Mouse (Mus musculus) lung, embryonic 14.5 days (tissue): ENCODE results near the gene Eipr1. TPM values are rescaled to one million over a fixed set of nuclear protein-coding genes. Genes with fewer than 3 reads are reported as not detected.

Experiments used
- ATAC-seq: fragments of 200-750 bp; cut with Nextera tagmentation; 2 replicates; pipeline ENCODE4 v1.8.0; 2017; ENCODE audit warnings: mild to moderate bottlenecking, moderate TSS enrichment, moderate library complexity; ENCODE audit not compliant: insufficient read depth
- DNase-seq: peaks from one replicate; pipeline ENCODE4 v3.0.0-alpha.2; 2015
- H3K27ac ChIP-seq: fragments of 300-500 bp; sonication (generic); 2 replicates; pipeline ENCODE4 v1.5.1; 2014; ENCODE audit warnings: low read depth, mild to moderate bottlenecking, moderate library complexity
- H3K27me3 ChIP-seq: fragments of 300-500 bp; sonication (generic); 2 replicates; pipeline ENCODE4 v1.6.1; 2014; ENCODE audit warnings: low read length, control low read depth; ENCODE audit not compliant: insufficient read depth
- H3K36me3 ChIP-seq: fragments of 300-500 bp; sonication (generic); 2 replicates; pipeline ENCODE4 v1.6.1; 2014; ENCODE audit warnings: control low read depth; ENCODE audit not compliant: insufficient read depth
- H3K4me1 ChIP-seq: fragments of 300-500 bp; sonication (generic); 2 replicates; pipeline ENCODE4 v1.6.1; 2014; ENCODE audit warnings: antibody characterized with exemption, control low read depth; ENCODE audit not compliant: insufficient read depth
- H3K4me2 ChIP-seq: fragments of 300-500 bp; sonication (generic); 2 replicates; pipeline ENCODE4 v1.6.1; 2014; ENCODE audit warnings: mild to moderate bottlenecking
- H3K4me3 ChIP-seq: fragments of 300-500 bp; sonication (generic); 2 replicates; pipeline ENCODE4 v1.5.1; 2014; ENCODE audit warnings: low read depth, low read length
- H3K9ac ChIP-seq: fragments of 300-500 bp; sonication (generic); 2 replicates; pipeline ENCODE4 v1.6.1; 2014
- H3K9me3 ChIP-seq: fragments of 300-500 bp; sonication (generic); 2 replicates; pipeline ENCODE4 v1.6.1; 2016; ENCODE audit warnings: low read depth, low read length, control low read depth
- CTCF ChIP-seq: IDR thresholded peaks from 2 replicates; pipeline ENCODE4 v1.5.1; 2016; ENCODE audit warnings: antibody characterized with exemption, low read depth
- WGBS: fragments of 180-500 bp; shearing (Covaris S2); extraction: QIAGEN DNeasy Blood & Tissue Kit; methylation state at CpG from one replicate; pipeline ENCODE4 v1.1.7; 2014; 5-methylcytosine and 5-hydroxymethylcytosine counted together
- polyA plus RNA-seq: library from polyadenylated mRNA; unstranded; fragments of >200 nt; fragmentation: Nextera tagmentation; extraction: Ambion mirVana; gene quantifications from 2 replicates; pipeline ENCODE4 v1.2.1, GENCODE M21; 2014

Eipr1 gene
- polyA plus RNA-seq, 1 experiment from 2014 or later, result 28.5 TPM

DNA sequence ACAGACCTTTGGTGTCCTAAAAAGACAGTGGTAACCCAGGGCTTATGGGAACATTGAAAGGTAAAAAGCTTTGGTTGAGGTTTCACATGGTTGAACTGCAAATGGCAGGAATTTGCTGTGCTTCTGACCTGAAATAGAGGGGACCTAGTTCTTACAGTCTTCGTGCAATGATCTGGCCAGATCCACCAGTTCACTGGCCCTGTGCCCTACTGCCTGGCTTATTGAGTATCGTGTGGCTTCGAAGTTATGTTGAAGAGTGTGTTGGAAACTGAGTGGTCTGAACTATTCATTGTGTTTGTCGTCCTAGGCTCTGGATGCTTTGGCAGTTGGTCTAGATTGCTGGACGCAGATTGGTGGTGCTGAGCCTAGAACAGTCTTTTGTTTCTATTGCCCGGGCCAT is 34.7 kb downstream of the Eipr1 start:
- DNase-seq, result no peak
- no peak for ATAC-seq
- H3K27ac ChIP-seq, result no peak overlapping the region
- 89% methylated on average over 6 of the region's 6 CpGs for WGBS
- no peak overlapping the region for H3K9ac ChIP-seq
- H3K27me3 ChIP-seq, result no peaks in the 10 kb centered on the region
- no peaks in the 10 kb centered on the region for H3K4me1 ChIP-seq
- no peak overlapping the region for H3K4me2 ChIP-seq
- no peaks in the 10 kb centered on the region for H3K9me3 ChIP-seq
- no peak overlapping the region for H3K4me3 ChIP-seq
- no peaks in the 10 kb centered on the region for H3K36me3 ChIP-seq
- TF ChIP-seq CTCF, result no peak

DNA sequence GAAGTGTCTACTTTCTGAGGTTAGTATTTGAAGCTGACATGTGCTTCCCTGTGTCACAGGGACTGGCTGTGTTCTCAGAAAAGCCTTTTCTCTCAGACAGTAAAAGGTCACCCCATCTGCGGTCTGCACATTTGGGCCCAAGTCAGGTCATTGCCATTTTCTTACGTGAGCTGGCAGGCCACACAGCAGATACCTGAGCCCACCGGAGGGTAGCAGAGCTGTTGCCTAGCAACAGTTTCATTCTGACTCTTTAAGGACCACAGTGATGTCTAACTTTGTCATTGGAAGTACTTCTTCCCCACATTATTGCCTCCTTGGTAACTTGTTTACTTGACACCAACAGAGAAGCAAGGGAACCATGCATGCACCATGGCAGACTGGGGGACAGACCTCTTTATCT is 41.0 kb downstream of the Eipr1 start:
- no peak for DNase-seq
- Histone ChIP-seq H3K4me3 (no peak overlapping the region), H3K9me3 (no peaks in the 10 kb centered on the region), H3K27ac (no peak overlapping the region), H3K36me3 (no peaks in the 10 kb centered on the region), H3K4me2 (no peak overlapping the region), H3K4me1 (no peaks in the 10 kb centered on the region), H3K9ac (no peak overlapping the region), H3K27me3 (no peaks in the 10 kb centered on the region)
- 73% methylated on average over 3 of the region's 3 CpGs for WGBS
- TF ChIP-seq CTCF, result no peak
- no peak for ATAC-seq

DNA sequence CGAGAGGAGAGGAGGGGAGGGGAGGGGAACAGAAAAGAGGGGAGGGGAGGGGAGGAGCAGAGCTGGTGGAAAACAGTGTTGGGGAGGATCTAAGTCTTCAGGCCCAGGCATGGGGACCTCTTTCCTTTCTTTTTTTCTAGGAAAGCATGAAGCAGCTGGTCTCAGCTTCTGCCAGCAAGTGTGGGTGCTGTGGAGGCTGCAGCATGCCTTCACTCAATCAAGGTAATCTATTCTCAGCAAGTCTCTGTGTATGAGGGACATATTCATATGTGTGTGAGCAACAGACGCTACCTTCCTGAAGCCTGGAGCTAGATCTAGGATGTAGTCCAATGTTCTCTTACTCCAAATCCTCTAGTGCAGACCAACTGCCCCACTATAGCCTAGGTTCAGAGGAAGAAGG is 42.1 kb downstream of the Eipr1 start:
- WGBS, result 58% methylated on average over 2 of the region's 2 CpGs
- DNase-seq (no peak), ATAC-seq (no peak)
- no peak for TF ChIP-seq CTCF
- no peaks in the 10 kb centered on the region for H3K27me3 ChIP-seq
- no peaks in the 10 kb centered on the region for H3K9me3 ChIP-seq
- H3K4me2 ChIP-seq, result no peak overlapping the region
- no peak overlapping the region for H3K27ac ChIP-seq
- H3K36me3 ChIP-seq, result no peaks in the 10 kb centered on the region
- no peak overlapping the region for H3K9ac ChIP-seq
- H3K4me3 ChIP-seq, result no peak overlapping the region
- no peaks in the 10 kb centered on the region for H3K4me1 ChIP-seq

- 80% methylated on average over 3 of the region's 3 CpGs for WGBS
- no peak for TF ChIP-seq CTCF
- Histone ChIP-seq H3K27ac (no peak overlapping the region), H3K27me3 (no peaks in the 10 kb centered on the region), H3K4me2 (no peak overlapping the region), H3K4me3 (no peak overlapping the region), H3K9ac (no peak overlapping the region), H3K9me3 (no peaks in the 10 kb centered on the region), H3K4me1 (no peaks in the 10 kb centered on the region), H3K36me3 (no peaks in the 10 kb centered on the region)
- ATAC-seq (no peak), DNase-seq (peak; percentile 17)
Observed at GRCm38 (mm10) chr12:28795041-28795440, 43.4 kb downstream of the Eipr1 start.

DNA sequence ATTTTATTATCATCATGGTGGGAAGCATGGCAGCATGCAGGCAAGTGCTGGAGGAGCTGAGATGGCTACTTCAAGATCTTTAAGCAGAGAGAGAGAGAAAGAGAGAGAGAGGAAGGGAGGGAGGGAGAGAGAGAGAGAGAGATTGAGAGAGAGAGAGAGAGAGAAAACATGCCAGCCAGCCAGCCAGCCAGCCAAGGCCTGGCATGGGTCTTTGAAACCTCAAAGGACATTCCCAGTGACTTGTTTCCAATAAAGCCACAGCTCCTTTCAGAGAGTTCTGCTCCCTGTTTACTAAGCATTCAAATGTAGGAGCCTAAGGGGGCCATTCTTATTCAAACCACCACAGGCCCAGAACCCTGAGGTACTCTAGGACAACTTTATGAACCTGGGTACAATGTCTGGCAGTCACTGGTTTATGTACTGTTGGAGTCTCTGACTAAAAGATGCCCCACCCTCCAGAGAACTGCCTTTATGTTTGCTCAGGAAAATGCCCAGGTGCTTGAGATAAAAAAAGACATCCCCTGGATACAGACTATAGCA is 45.3 kb downstream of the Eipr1 start:
- no peak for ATAC-seq

GRCm38 (mm10) chr12:28799798-28800411 is 48.3 kb downstream of the Eipr1 start:
- Histone ChIP-seq H3K4me1 (no peaks in the 10 kb centered on the region), H3K27ac (no peak overlapping the region), H3K4me2 (no peak overlapping the region), H3K36me3 (no peaks in the 10 kb centered on the region), H3K4me3 (no peak overlapping the region), H3K27me3 (no peaks in the 10 kb centered on the region), H3K9ac (no peak overlapping the region), H3K9me3 (no peaks in the 10 kb centered on the region)
- TF ChIP-seq CTCF, result no peak
- ATAC-seq, result no peak
- DNase-seq, result no peak
- 67% methylated on average over 11 of the region's 11 CpGs for WGBS

More for the DNA sequence above, 45.3 kb downstream of the Eipr1 start:
- Histone ChIP-seq H3K4me2 (no peak overlapping the region), H3K27me3 (no peaks in the 10 kb centered on the region), H3K4me3 (no peak overlapping the region), H3K4me1 (no peaks in the 10 kb centered on the region), H3K27ac (no peak overlapping the region), H3K9ac (no peak overlapping the region), H3K9me3 (no peaks in the 10 kb centered on the region), H3K36me3 (no peaks in the 10 kb centered on the region)
- no peak for DNase-seq
- no peak for TF ChIP-seq CTCF

- ATAC-seq, result no peak; the same call in 1 of the 2 replicates
- Histone ChIP-seq H3K9me3 (no peaks in the 10 kb centered on the region), H3K27me3 (no peaks in the 10 kb centered on the region), H3K4me1 (0 out of 2 replicates have a peak, but pooled peaks cover 2% of the 10 kb centered on the region), H3K9ac (no peak overlapping the region), H3K36me3 (no peaks in the 10 kb centered on the region), H3K27ac (no peak overlapping the region), H3K4me3 (no peak overlapping the region), H3K4me2 (no peak overlapping the region)
- 71% methylated on average over 4 of the region's 4 CpGs for WGBS
- no peak for DNase-seq
- TF ChIP-seq CTCF, result no peak
Observed at GRCm38 (mm10) chr12:28800423-28800822, 48.8 kb downstream of the Eipr1 start.
